Mouse (Mus musculus) forelimb bud, embryonic 11.5 days (tissue): ENCODE results near the gene Mlph.

Experiments used
- DNase-seq: peaks from one replicate; pipeline ENCODE4 v3.0.0-alpha.2; 2012; ENCODE audit warnings: low read depth, low spot score

The Mlph gene

GRCm38 (mm10) chr1:90969347-90969784 lies 54.5 kb downstream of the Mlph start, which contains the start of gene Rab17:
Gene Rab17 (minus strand): TSS chr1:90969661.
- no peak for DNase-seq

GRCm38 (mm10) chr1:90969881-90970390 lies 55.1 kb downstream of the Mlph start:
- no peak for DNase-seq

GRCm38 (mm10) chr1:90972911-90973573 lies 58.2 kb downstream of the Mlph start:
- peak; percentile 95 for DNase-seq

- no peak for DNase-seq
Measured at GRCm38 (mm10) chr1:90973574-90973911, 58.7 kb downstream of the Mlph start.

- no peak for DNase-seq
Measured at GRCm38 (mm10) chr1:90974906-90975649, 60.2 kb downstream of the Mlph start.

- no peak for DNase-seq
Measured at GRCm38 (mm10) chr1:90975960-90976359, 61.1 kb downstream of the Mlph start.

GRCm38 (mm10) chr1:90980638-90981330 lies 65.9 kb downstream of the Mlph start:
- no peak for DNase-seq

GRCm38 (mm10) chr1:90981346-90981745 lies 66.5 kb downstream of the Mlph start:
- no peak for DNase-seq

- DNase-seq, result no peak
Measured at GRCm38 (mm10) chr1:90995916-90996315, 81.0 kb downstream of the Mlph start.

- DNase-seq, result no peak
Measured at GRCm38 (mm10) chr1:90997136-90997535, 82.3 kb downstream of the Mlph start.

GRCm38 (mm10) chr1:90997641-90998040 lies 82.8 kb downstream of the Mlph start:
- DNase-seq, result no peak

GRCm38 (mm10) chr1:90998268-90998890 lies 83.5 kb downstream of the Mlph start, which contains the start of gene Lrrfip1:
Gene Lrrfip1 (plus strand): TSS chr1:90998737.
- peak; percentile 31 for DNase-seq

- peak; percentile 29 for DNase-seq
Measured at GRCm38 (mm10) chr1:90998891-90999611, 84.2 kb downstream of the Mlph start.

- DNase-seq, result no peak
Measured at GRCm38 (mm10) chr1:90999911-91000601, 85.2 kb downstream of the Mlph start.
